Mouse (Mus musculus) CH12.LX (cell line): ENCODE results near the gene Plekhf1. TPM values are rescaled to one million over a fixed set of nuclear protein-coding genes. Genes with fewer than 3 reads are reported as not detected.

ENCODE experiments used
- DNase-seq: peaks from one replicate; pipeline ENCODE4 v3.0.0-alpha.2; 2013; ENCODE audit errors: extremely low read depth
- H3K27ac ChIP-seq: 2 replicates; pipeline ENCODE4 v1.5.1; 2012; ENCODE audit warnings: low read depth, mild to moderate bottlenecking, control low read depth, moderate library complexity; ENCODE audit not compliant: insufficient read depth
- H3K27me3 ChIP-seq: replicated peaks from 2 replicates; pipeline ENCODE3; 2012; ENCODE audit warnings: inconsistent platforms
- H3K36me3 ChIP-seq, 2 experiments: replicated peaks in 1 of 2; 2 replicates each; pipeline versions ENCODE3 to v1.6.1; 2012; ENCODE audit warnings: inconsistent platforms in 1 of 2, low read length in 1 of 2, mild to moderate bottlenecking in 1 of 2, mixed read lengths in 1 of 2, moderate library complexity in 1 of 2; ENCODE audit not compliant: control insufficient read depth in 1 of 2, insufficient read depth in 1 of 2
- H3K4me1 ChIP-seq, 2 experiments: 2 replicates each; pipeline ENCODE4 v1.6.1; 2012; ENCODE audit warnings: inconsistent platforms in 1 of 2, moderate library complexity in 1 of 2; ENCODE audit not compliant: insufficient read depth in 2 of 2, control insufficient read depth in 1 of 2
- H3K4me2 ChIP-seq: 2 replicates; pipeline ENCODE4 v1.6.1; 2012; ENCODE audit warnings: low read depth, mild to moderate bottlenecking, control low read depth; ENCODE audit not compliant: poor library complexity, insufficient read depth, severe bottlenecking
- H3K4me3 ChIP-seq, 3 experiments: fragments of 150-350 bp in 1 of 3; sonication (generic) in 1 of 3; replicated peaks in 1 of 3; 2 replicates each; pipeline versions ENCODE3 to v1.5.1; 2011 to 2012; ENCODE audit warnings: low read depth in 2 of 3, low read length in 2 of 3, mild to moderate bottlenecking in 2 of 3, moderate library complexity in 2 of 3, control low read depth in 1 of 3, improper control_type of control experiment in 1 of 3, inconsistent platforms in 1 of 3, mixed read lengths in 1 of 3; ENCODE audit not compliant: poor library complexity in 1 of 3
- H3K79me2 ChIP-seq: replicated peaks from 2 replicates; pipeline ENCODE4 v1.6.1; 2012; ENCODE audit warnings: mild to moderate bottlenecking, moderate library complexity; ENCODE audit not compliant: control insufficient read depth, poor library complexity, insufficient read depth, severe bottlenecking; ENCODE audit errors: extremely low read depth
- H3K9ac ChIP-seq: 2 replicates; pipeline ENCODE4 v1.6.1; 2012; ENCODE audit warnings: low read depth, mild to moderate bottlenecking, control low read depth, moderate library complexity; ENCODE audit not compliant: insufficient read depth
- H3K9me3 ChIP-seq: replicated peaks from 2 replicates; pipeline ENCODE3; 2012; ENCODE audit warnings: low read length, inconsistent platforms, mixed read lengths
- BHLHE40 ChIP-seq: IDR thresholded peaks from 2 replicates; pipeline ENCODE4 v1.6.1; 2011; ENCODE audit warnings: mild to moderate bottlenecking, low read depth, low read length, improper control_type of control experiment
- CTCF ChIP-seq, 2 experiments: IDR thresholded peaks in 1 of 2; conservative IDR thresholded peaks in 1 of 2; 2 replicates each; pipeline ENCODE4 v1.5.1; 2011 to 2012; ENCODE audit warnings: low read depth in 2 of 2, low read length in 2 of 2, improper control_type of control experiment in 1 of 2, inconsistent platforms in 1 of 2, mild to moderate bottlenecking in 1 of 2, moderate library complexity in 1 of 2
- E2F4 ChIP-seq: IDR thresholded peaks from 2 replicates; pipeline ENCODE4 v1.6.1; 2011; ENCODE audit warnings: low read depth, low read length, improper control_type of control experiment; ENCODE audit not compliant: insufficient replicate concordance
- ELF1 ChIP-seq: IDR thresholded peaks from 2 replicates; pipeline ENCODE4 v1.6.1; 2014; ENCODE audit warnings: low read depth, mild to moderate bottlenecking, inconsistent platforms, low read length, improper control_type of control experiment
- EP300 ChIP-seq: IDR thresholded peaks from 2 replicates; pipeline ENCODE4 v1.6.1; 2011; ENCODE audit warnings: low read length, improper control_type of control experiment
- ETS1 ChIP-seq: conservative IDR thresholded peaks from 2 replicates; pipeline ENCODE4 v1.6.1; 2012; ENCODE audit warnings: low read depth, mild to moderate bottlenecking, inconsistent platforms, low read length, improper control_type of control experiment, moderate library complexity
- GABPA ChIP-seq: IDR thresholded peaks from 2 replicates; pipeline ENCODE4 v1.6.1; 2012; ENCODE audit warnings: low read depth, low read length, improper control_type of control experiment, inconsistent platforms; ENCODE audit not compliant: insufficient replicate concordance
- MAFK ChIP-seq: IDR thresholded peaks from 2 replicates; pipeline ENCODE4 v1.6.1; 2011; ENCODE audit warnings: low read length, improper control_type of control experiment; ENCODE audit not compliant: insufficient replicate concordance
- MAX ChIP-seq: IDR thresholded peaks from 2 replicates; pipeline ENCODE4 v1.6.1; 2011; ENCODE audit warnings: low read length, improper control_type of control experiment
- MEF2A ChIP-seq: IDR thresholded peaks from 2 replicates; pipeline ENCODE4 v1.6.1; 2014; ENCODE audit warnings: low read depth, mild to moderate bottlenecking, inconsistent platforms, low read length, improper control_type of control experiment, borderline replicate concordance
- MXI1 ChIP-seq: IDR thresholded peaks from 2 replicates; pipeline ENCODE4 v1.6.1; 2011; ENCODE audit warnings: mild to moderate bottlenecking, low read depth, low read length, improper control_type of control experiment
- MYC ChIP-seq: IDR thresholded peaks from 2 replicates; pipeline ENCODE4 v1.6.1; 2011; ENCODE audit warnings: low read depth, mild to moderate bottlenecking, improper control_type of control experiment, low read length
- NELFE ChIP-seq: IDR thresholded peaks from 2 replicates; pipeline ENCODE4 v1.6.1; 2011; ENCODE audit warnings: low read depth, low read length, improper control_type of control experiment
- NRF1 ChIP-seq: IDR thresholded peaks from 2 replicates; pipeline ENCODE4 v1.6.1; 2014; ENCODE audit warnings: low read depth, mild to moderate bottlenecking, inconsistent platforms, low read length, improper control_type of control experiment, moderate library complexity
- PAX5 ChIP-seq: IDR thresholded peaks from 2 replicates; pipeline ENCODE4 v1.6.1; 2012; ENCODE audit warnings: low read length, inconsistent platforms, mixed read lengths
- POLR2AphosphoS2 ChIP-seq: IDR thresholded peaks from 2 replicates; pipeline ENCODE4 v1.6.1; 2011; ENCODE audit warnings: low read depth, low read length, improper control_type of control experiment
- UBTF ChIP-seq: IDR thresholded peaks from 2 replicates; pipeline ENCODE4 v1.6.1; 2012; ENCODE audit warnings: low read depth, mild to moderate bottlenecking, inconsistent platforms, low read length, improper control_type of control experiment, moderate library complexity
- USF1 ChIP-seq: IDR thresholded peaks from 2 replicates; pipeline ENCODE4 v1.6.1; 2014; ENCODE audit warnings: low read depth, mild to moderate bottlenecking, inconsistent platforms, low read length, improper control_type of control experiment
- USF2 ChIP-seq: conservative IDR thresholded peaks from 2 replicates; pipeline ENCODE4 v1.6.1; 2011; ENCODE audit warnings: low read depth, low read length, improper control_type of control experiment
- ZC3H11A ChIP-seq: IDR thresholded peaks from 2 replicates; pipeline ENCODE4 v1.6.1; 2012; ENCODE audit warnings: low read depth, mild to moderate bottlenecking, inconsistent platforms, low read length, improper control_type of control experiment
- ZKSCAN1 ChIP-seq: IDR thresholded peaks from 2 replicates; pipeline ENCODE4 v1.6.1; 2012; ENCODE audit warnings: low read depth, inconsistent platforms, low read length, improper control_type of control experiment, borderline replicate concordance
- dilution Hi-C: fragments of 300-500 bp; cut with MboI; formaldehyde crosslinking; loops from 2 replicates; pipeline ENCODE4 v1.14.3; 2020; ENCODE audit warnings: low sequenced_read_pairs; ENCODE audit not compliant: extremely low pct_unique_long_range_greater_than_20kb, extremely low pct_ligation_motif_present
- in situ Hi-C: fragments of 300-500 bp; cut with MboI; formaldehyde crosslinking; loops from 3 replicates; pipeline ENCODE4 v1.14.3; 2019; ENCODE audit warnings: low sequenced_read_pairs, low pct_ligation_motif_present, low pct_unique_long_range_greater_than_20kb, mixed read lengths
- polyA plus RNA-seq: library from polyadenylated mRNA; unstranded; fragments of >175 nt; gene quantifications from 2 replicates; pipeline ENCODE4 v1.2.1, GENCODE M21; 2012; ENCODE audit warnings: low read depth; ENCODE audit not compliant: insufficient read length
- total RNA-seq, 2 experiments: library from RNA; depleted of rRNA; stranded (reverse); fragments of 300-350 nt in 1 of 2; fragments of >200 nt in 1 of 2; gene quantifications; 2 replicates each; pipeline ENCODE4 v1.2.3; 2012 to 2014

The Plekhf1 gene
- total and polyA plus RNA-seq, 3 experiments, result 0.16 to 0.72 TPM; not detected in 1

DNA sequence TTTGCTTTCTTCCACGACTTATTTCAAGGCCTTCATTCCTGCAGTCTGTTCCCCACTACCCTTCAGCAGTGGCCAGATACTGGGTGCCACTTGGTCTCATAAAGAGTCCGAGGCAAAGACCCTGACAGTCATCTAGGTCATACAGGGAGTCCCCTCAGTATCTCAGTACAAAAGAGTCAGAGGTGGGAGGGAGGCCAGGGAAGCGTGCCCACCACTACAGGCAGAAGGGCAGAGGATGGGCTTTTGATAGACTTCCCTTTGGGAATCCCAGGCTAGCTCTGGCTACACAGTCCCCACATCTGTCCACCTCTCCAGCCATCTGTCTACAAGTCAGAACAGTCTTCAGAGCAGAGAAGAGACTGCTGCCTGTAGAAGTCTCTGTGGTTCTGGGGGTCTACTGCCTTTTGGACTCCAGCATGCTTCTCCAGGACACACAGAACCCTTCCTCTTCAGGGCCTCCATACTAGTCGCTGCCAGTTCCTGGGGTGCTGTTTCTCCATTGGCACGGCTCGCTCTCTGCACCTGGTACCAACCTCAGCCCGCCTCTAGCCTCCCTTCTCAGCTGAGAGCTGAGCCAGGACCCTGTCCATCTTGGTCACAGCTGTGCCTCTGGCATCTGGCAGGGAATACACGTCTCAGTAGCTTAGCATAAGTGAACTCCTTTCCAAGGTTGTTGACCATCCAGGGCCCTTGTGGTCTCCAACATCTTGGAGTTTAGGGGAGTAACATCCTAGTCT, 9.0 kb downstream of the Plekhf1 start:
- no peak overlapping the region for H3K27ac ChIP-seq
- TF ChIP-seq USF1 (no peak), POLR2AphosphoS2 (no peak), MEF2A (no peak), CTCF (conservative IDR thresholded peaks at IDR 0.05 in 1 of 2, IDR thresholded peaks at IDR 0.05 in 1 of 2; ENCODE audit: low read depth in 2 of 2, low read length in 2 of 2) (no peak), MAX (no peak), NELFE (no peak)

DNA sequence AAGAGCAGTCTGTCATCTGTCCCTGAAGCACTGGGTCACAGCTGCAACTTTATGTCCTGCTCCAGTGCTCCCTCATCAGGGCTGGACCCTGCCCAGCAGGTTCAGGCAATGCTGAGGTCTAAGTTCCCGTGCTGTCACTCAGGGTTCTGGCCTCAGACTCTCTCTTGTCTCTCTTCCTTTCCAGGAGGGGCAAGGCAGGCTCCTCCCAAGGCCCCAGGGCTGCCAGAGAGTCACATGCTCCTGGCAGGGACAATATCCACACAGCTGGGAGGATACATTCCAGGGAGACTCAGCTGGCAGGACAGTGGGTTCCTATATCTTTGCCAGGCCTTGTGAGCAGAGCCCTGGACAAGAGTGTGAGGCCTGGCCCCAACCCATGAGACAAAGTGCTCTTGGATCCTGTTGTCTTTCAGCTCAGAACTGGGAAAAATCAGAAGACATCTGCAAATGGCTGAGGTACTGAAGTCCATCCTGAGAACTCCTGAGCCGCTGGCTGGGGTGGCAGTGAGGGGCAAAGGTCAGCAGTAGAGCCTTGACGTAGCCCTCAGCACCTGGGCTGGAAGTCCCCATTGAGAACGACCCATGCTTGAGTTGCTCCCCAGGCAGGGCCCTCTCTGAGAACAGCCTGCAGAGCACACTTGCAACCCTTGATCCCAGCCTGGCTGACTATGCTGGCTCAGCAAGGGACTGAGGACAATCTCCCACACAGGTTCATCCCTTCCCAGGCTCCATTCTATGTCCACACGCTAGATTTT, 10.2 kb downstream of the Plekhf1 start:
- dilution Hi-C loops, result no loop called here
- TF ChIP-seq USF2 (no peak), MYC (no peak), MEF2A (no peak), EP300 (no peak)
- TF ChIP-seq, all 38 proteins: peak for 0
- H3K27ac ChIP-seq, result no peak overlapping the region
- H3K79me2 ChIP-seq, result no peaks in the 10 kb centered on the region
- peaks cover 14 to 35% of the 10 kb centered on the region in 2 experiments for H3K4me1 ChIP-seq
- H3K4me2 ChIP-seq, result no peak overlapping the region
- no peak overlapping the region for H3K9ac ChIP-seq
- peaks cover 7% of the 10 kb centered on the region for H3K27me3 ChIP-seq
- H3K36me3 ChIP-seq, result no peaks in the 10 kb centered on the region
- no peaks in the 10 kb centered on the region for H3K9me3 ChIP-seq
- in situ Hi-C loops, result no loop called here
- DNase-seq, result no peak
- H3K4me3 ChIP-seq, result no peak overlapping the region

More for the DNA sequence above, 9.0 kb downstream of the Plekhf1 start:
- no peak for DNase-seq
- H3K4me2 ChIP-seq, result no peak overlapping the region
- dilution Hi-C loops, result no loop called here
- H3K4me3 ChIP-seq, result no peak overlapping the region
- H3K4me1 ChIP-seq, result peaks cover 14 to 34% of the 10 kb centered on the region in 2 experiments
- in situ Hi-C loops, result no loop called here
- no peak overlapping the region for H3K9ac ChIP-seq
- no peaks in the 10 kb centered on the region for H3K9me3 ChIP-seq
- H3K27me3 ChIP-seq, result peaks cover 7% of the 10 kb centered on the region
- no peaks in the 10 kb centered on the region for H3K79me2 ChIP-seq
- H3K36me3 ChIP-seq, result no peaks in the 10 kb centered on the region

DNA sequence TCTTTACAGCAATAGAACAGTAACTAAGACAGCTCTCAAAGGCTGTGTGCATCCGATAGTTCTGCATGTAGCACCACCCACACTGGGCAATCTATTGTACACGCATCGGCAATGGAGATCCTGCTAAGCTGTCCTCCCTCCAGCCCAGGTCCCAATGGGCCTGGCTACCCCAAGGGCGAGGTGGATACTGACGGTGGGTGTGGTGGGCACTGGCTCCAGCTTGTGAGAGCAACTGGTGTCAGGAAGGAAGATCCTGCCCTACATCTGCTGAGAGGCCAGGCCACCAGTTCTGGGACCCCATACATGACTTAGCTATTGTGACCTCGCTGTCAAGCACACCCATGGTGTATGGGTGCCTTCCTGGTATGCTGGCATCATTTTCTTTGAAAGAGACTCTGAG, 12.1 kb downstream of the Plekhf1 start:
- H3K79me2 ChIP-seq, result no peaks in the 10 kb centered on the region
- H3K4me3 ChIP-seq, result no peak overlapping the region
- no peak overlapping the region for H3K4me2 ChIP-seq
- peaks cover 7% of the 10 kb centered on the region for H3K27me3 ChIP-seq
- in situ Hi-C loops, result no loop called here
- TF ChIP-seq MYC (no peak), MXI1 (no peak), UBTF (no peak), NRF1 (no peak), NELFE (no peak), GABPA (no peak), POLR2AphosphoS2 (no peak), ELF1 (no peak), ZC3H11A (no peak), BHLHE40 (no peak), MAFK (no peak), PAX5 (no peak), ZKSCAN1 (no peak), ETS1 (no peak), E2F4 (no peak)
- dilution Hi-C loops, result no loop called here
- peaks cover 14 to 35% of the 10 kb centered on the region in 2 experiments for H3K4me1 ChIP-seq
- no peak for DNase-seq
- H3K36me3 ChIP-seq, result no peaks in the 10 kb centered on the region
- H3K27ac ChIP-seq, result no peak overlapping the region
- no peak overlapping the region for H3K9ac ChIP-seq
- no peaks in the 10 kb centered on the region for H3K9me3 ChIP-seq
